Mouse (Mus musculus): ENCODE data around the gene AA986860.

AA986860 gene

GRCm38 (mm10) chr1:130731741-130732337, at the start of gene AA986860:
AA986860 (plus strand) TSS chr1:130731976.
- Histone ChIP-seq H3K27me3 (ENCODE audit: control insufficient read depth, insufficient read depth, low read length, poor library complexity, severe bottlenecking) (no peaks in the 10 kb centered on the region), H3K36me3 (ENCODE audit: control insufficient read depth, insufficient read depth, low read length, poor library complexity, severe bottlenecking) (no peaks in the 10 kb centered on the region)
- no peak for DNase-seq (ENCODE audit: low read depth, low spot score)

GRCm38 (mm10) chr1:130683905-130684304, 47.9 kb upstream of the AA986860 start:
- H3K36me3 ChIP-seq (ENCODE audit: control insufficient read depth, insufficient read depth, low read length, poor library complexity, severe bottlenecking): no peaks in the 10 kb centered on the region
- H3K27me3 ChIP-seq (ENCODE audit: control insufficient read depth, insufficient read depth, low read length, poor library complexity, severe bottlenecking): no peaks in the 10 kb centered on the region
- DNase-seq (ENCODE audit: low read depth, low spot score): no peak

DNA sequence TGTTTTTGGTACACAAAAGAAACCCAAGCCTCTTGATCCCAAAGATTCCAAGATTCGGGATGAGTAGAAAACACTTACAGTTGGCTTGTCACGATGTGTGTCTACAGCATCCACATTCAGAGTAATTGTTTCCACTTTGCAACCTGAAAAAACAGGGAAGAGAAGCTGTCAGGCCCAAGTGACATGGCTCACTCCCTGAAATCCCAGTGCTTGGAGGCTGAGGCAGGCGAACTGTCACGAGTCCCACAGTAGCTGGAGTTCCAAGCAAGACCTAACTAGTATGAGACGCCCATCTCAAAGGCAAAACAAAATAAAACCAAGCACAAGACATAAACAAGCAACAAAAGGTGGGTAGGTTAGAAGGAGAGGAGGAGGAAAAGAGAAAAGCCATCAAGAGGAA, 33.2 kb upstream of the AA986860 start:
- Histone ChIP-seq H3K36me3 (ENCODE audit: control insufficient read depth, insufficient read depth, low read length, poor library complexity, severe bottlenecking) (peaks cover 7% of the 10 kb centered on the region; the same call in 1 of the 2 replicates), H3K27me3 (ENCODE audit: control insufficient read depth, insufficient read depth, low read length, poor library complexity, severe bottlenecking) (no peaks in the 10 kb centered on the region)
- no peak for DNase-seq (ENCODE audit: low read depth, low spot score)

GRCm38 (mm10) chr1:130699937-130700633, 31.7 kb upstream of the AA986860 start:
- Histone ChIP-seq H3K36me3 (ENCODE audit: control insufficient read depth, insufficient read depth, low read length, poor library complexity, severe bottlenecking) (peaks cover 7% of the 10 kb centered on the region; the same call in 1 of the 2 replicates), H3K27me3 (ENCODE audit: control insufficient read depth, insufficient read depth, low read length, poor library complexity, severe bottlenecking) (no peaks in the 10 kb centered on the region)
- DNase-seq (ENCODE audit: low read depth, low spot score): no peak

GRCm38 (mm10) chr1:130701976-130702375, 29.8 kb upstream of the AA986860 start:
- Histone ChIP-seq H3K36me3 (ENCODE audit: control insufficient read depth, insufficient read depth, low read length, poor library complexity, severe bottlenecking) (peaks cover 13% of the 10 kb centered on the region), H3K27me3 (ENCODE audit: control insufficient read depth, insufficient read depth, low read length, poor library complexity, severe bottlenecking) (no peaks in the 10 kb centered on the region)
- no peak for DNase-seq (ENCODE audit: low read depth, low spot score)

DNA sequence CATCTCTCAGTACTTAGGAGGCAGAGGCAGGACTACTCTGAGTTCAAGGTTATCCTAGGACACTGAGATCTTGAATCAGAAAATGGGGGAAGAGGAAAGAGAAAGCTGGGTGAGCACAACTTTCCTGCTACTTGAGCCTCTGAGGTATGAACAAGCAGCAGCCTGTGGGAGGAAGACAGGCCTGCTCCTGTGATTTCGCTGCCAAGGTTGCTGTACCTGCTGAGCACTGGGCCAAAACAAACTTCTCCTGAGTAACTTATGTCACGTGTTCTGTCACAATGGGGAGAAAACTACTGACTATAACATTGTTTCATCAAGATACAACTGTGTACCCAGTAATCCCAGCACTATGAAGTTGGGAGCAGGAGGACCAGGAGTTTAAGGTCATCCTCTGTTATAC, 28.2 kb upstream of the AA986860 start:
- peaks cover 11% of the 10 kb centered on the region for H3K36me3 ChIP-seq (ENCODE audit: control insufficient read depth, insufficient read depth, low read length, poor library complexity, severe bottlenecking)
- DNase-seq (ENCODE audit: low read depth, low spot score): no peak
- H3K27me3 ChIP-seq (ENCODE audit: control insufficient read depth, insufficient read depth, low read length, poor library complexity, severe bottlenecking): no peaks in the 10 kb centered on the region

DNA sequence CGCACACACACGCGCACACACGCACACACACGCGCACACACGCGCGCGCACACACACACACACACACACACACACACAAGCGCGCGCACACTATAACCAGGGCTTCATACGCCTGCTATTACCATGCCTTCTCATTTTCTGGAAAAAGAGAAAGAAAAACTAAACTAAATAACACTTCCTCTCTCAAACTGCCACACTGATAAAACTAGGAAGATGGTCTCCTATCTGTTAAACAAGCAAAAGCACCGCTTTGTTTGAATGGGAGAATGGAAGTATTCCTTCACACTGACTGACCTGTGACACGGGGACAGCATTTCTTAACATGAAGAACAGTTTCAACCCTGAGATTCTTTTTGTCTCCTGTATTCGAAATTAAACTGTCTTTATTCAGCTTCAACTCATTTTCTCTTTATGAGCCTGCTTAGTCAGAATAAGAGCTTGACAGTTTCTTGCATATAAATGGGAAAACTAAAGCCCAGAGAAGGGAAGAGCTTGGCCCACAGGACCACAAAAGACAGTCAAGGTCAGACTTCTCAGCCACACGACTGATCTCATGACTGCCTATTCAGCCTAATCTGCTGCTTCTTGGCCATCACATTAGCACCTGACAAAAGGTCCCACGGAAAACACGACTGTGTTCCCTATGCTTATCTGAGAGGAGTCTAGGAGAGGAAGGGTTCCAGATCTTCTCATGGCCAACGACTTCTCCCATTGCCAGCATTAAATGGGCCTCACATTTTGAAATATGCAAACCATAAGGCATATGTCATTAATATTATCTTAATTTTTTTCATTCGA, 21.3 kb upstream of the AA986860 start:
- H3K27me3 ChIP-seq (ENCODE audit: control insufficient read depth, insufficient read depth, low read length, poor library complexity, severe bottlenecking): no peaks in the 10 kb centered on the region

GRCm38 (mm10) chr1:130714046-130714445, 17.7 kb upstream of the AA986860 start:
- DNase-seq (ENCODE audit: low read depth, low spot score): no peak
- H3K27me3 ChIP-seq (ENCODE audit: control insufficient read depth, insufficient read depth, low read length, poor library complexity, severe bottlenecking): no peaks in the 10 kb centered on the region; the same call in 1 of the 2 replicates
- H3K36me3 ChIP-seq (ENCODE audit: control insufficient read depth, insufficient read depth, low read length, poor library complexity, severe bottlenecking): peaks cover 3% of the 10 kb centered on the region; the same call in 1 of the 2 replicates

More for the DNA sequence above, 21.3 kb upstream of the AA986860 start:
- no peak for DNase-seq (ENCODE audit: low read depth, low spot score)
- H3K36me3 ChIP-seq (ENCODE audit: control insufficient read depth, insufficient read depth, low read length, poor library complexity, severe bottlenecking): peaks cover 12% of the 10 kb centered on the region

DNA sequence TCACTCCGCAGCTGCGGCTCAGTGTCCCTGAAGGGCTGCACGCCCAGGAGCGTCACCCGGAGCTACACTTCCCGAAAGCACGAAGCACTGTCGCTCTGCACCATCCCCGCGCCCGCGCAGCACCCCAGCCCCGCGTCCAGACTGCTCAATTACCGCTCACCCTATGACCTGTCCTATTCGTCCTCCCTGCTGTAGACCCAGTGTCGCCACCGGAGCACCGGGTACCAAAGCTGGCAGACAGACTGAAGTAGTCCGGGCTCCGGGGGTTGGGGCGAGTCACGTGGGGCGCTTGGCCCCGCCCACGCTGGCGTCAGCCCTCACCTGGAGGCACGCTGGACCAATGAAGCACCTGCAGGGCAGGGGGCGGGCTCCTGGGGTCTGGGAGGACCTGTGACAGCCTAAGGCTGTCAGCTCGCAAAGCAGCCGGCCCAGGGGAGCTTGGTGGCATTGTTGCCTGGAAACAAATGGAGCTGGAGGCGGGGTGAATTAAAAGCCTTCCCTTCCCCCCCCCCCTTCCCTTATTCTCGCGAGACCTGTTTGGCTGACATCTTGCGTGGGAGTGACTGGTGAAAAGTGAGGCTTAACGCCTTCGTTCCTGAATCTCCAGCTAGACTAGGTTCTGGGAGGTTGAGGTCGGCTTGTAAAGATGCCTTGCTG, 16.1 kb upstream of the AA986860 start, which contains the start of gene Gm29427:
Gene Gm29427 (minus strand): TSS at position 239 of the 657 bp plus-strand sequence.
- Histone ChIP-seq H3K27me3 (ENCODE audit: control insufficient read depth, insufficient read depth, low read length, poor library complexity, severe bottlenecking) (no peaks in the 10 kb centered on the region; the same call in 1 of the 2 replicates), H3K36me3 (ENCODE audit: control insufficient read depth, insufficient read depth, low read length, poor library complexity, severe bottlenecking) (peaks cover 1% of the 10 kb centered on the region; the same call in 1 of the 2 replicates)
- peak; percentile 98 for DNase-seq (ENCODE audit: low read depth, low spot score)

DNA sequence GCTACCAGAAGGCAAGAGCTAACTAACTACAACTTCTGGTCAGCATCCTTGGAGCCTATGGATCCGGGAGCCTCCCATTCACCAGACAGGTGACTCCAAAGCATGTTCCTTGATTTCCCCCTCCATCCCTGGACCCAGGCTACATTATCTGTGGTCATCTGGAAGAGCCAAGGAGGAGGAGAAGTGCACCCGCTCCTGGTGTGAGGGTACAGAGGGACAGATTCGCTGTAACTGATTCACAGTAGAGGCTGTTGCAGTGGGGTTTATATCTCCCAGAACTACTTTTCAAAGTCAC, 15.6 kb upstream of the AA986860 start:
- no peaks in the 10 kb centered on the region for H3K36me3 ChIP-seq (ENCODE audit: control insufficient read depth, insufficient read depth, low read length, poor library complexity, severe bottlenecking)
- no peak for DNase-seq (ENCODE audit: low read depth, low spot score)
- no peaks in the 10 kb centered on the region; the same call in 1 of the 2 replicates for H3K27me3 ChIP-seq (ENCODE audit: control insufficient read depth, insufficient read depth, low read length, poor library complexity, severe bottlenecking)

- peak; percentile 39 for DNase-seq (ENCODE audit: low read depth, low spot score)
- Histone ChIP-seq H3K27me3 (ENCODE audit: control insufficient read depth, insufficient read depth, low read length, poor library complexity, severe bottlenecking) (no peaks in the 10 kb centered on the region; the same call in 1 of the 2 replicates), H3K36me3 (ENCODE audit: control insufficient read depth, insufficient read depth, low read length, poor library complexity, severe bottlenecking) (no peaks in the 10 kb centered on the region)
Observed at GRCm38 (mm10) chr1:130716513-130717290, 15.1 kb upstream of the AA986860 start.

DNA sequence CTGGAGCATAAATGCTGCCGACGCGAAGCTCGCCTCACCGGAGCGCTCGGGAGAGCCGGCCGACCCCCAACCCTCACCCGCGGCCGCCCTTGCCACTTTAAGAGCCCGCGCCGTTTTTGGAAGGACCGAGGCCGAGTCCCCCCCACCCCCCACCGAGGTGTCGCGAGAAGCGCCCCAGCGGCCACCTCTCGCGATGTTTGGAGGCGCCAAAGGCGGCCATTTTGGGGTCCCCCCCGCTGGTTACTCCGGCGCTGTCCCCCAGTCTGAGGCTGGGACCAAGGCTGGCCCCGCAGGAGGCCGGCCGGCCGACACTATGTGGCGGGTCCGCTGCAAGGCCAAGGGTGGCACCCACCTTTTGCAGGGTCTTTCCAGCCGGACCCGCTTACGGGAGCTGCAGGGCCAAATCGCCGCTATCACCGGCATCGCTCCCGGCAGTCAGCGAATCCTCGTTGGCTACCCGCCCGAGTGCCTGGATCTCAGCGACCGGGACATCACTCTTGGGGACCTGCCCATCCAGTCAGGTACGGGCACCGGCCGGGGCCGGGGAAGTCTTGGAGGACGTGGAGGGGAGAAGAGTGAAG, 14.4 kb upstream of the AA986860 start, which contains the start of gene Yod1:
Gene Yod1 (plus strand): TSS at position 37 of the 581 bp plus-strand sequence.
- peak; percentile 92 for DNase-seq (ENCODE audit: low read depth, low spot score)
- no peaks in the 10 kb centered on the region; the same call in 1 of the 2 replicates for H3K27me3 ChIP-seq (ENCODE audit: control insufficient read depth, insufficient read depth, low read length, poor library complexity, severe bottlenecking)
- no peaks in the 10 kb centered on the region for H3K36me3 ChIP-seq (ENCODE audit: control insufficient read depth, insufficient read depth, low read length, poor library complexity, severe bottlenecking)

DNA sequence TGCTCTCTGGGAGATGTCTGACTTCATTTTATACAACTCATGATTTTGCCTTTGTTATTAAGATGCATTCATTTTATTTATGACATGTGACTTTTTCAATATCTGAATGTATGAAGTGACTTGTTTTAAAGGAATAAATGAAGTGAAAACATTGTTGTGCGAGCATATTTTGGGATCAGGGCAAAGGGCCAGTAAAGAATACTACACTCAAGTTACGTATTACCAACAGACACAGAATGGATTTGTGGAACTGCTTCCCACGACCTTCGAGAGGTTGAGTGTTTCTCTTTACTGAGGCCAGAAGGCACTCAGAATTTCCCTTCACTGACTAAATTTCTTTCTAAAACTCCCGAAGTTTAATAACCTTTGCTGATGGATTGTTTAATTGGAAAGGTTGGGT, 7.6 kb upstream of the AA986860 start:
- no peaks in the 10 kb centered on the region for H3K27me3 ChIP-seq (ENCODE audit: control insufficient read depth, insufficient read depth, low read length, poor library complexity, severe bottlenecking)
- no peaks in the 10 kb centered on the region for H3K36me3 ChIP-seq (ENCODE audit: control insufficient read depth, insufficient read depth, low read length, poor library complexity, severe bottlenecking)
- DNase-seq (ENCODE audit: low read depth, low spot score): no peak
